Mouse (Mus musculus) intestine, postnatal 0 days (tissue): ENCODE measurements at regions not wholly inside any gene's neighbourhood (a gene's known extent, or its start where the extent isn't known, plus 50 kb on each side); places are given as distances from the start of the nearest gene placed in this dataset.

Experiments used
- ATAC-seq: fragments of 200-750 bp; cut with Nextera tagmentation; 2 replicates; pipeline ENCODE4 v1.8.0; 2017; ENCODE audit warnings: mild to moderate bottlenecking, moderate TSS enrichment, moderate library complexity
- H3K27ac ChIP-seq: fragments of 300-500 bp; sonication (generic); 2 replicates; pipeline ENCODE4 v1.5.1; 2014; ENCODE audit warnings: mild to moderate bottlenecking, low read depth, low read length, moderate library complexity
- H3K27me3 ChIP-seq: fragments of 300-500 bp; sonication (generic); replicated peaks from 2 replicates; pipeline ENCODE4 v1.6.1; 2014; ENCODE audit warnings: low read length, mixed read lengths; ENCODE audit not compliant: control insufficient read depth, insufficient read depth
- H3K36me3 ChIP-seq: fragments of 300-500 bp; sonication (generic); 2 replicates; pipeline ENCODE4 v1.6.1; 2014; ENCODE audit warnings: mild to moderate bottlenecking, moderate library complexity; ENCODE audit not compliant: control insufficient read depth, insufficient read depth
- H3K4me1 ChIP-seq: fragments of 300-500 bp; sonication (generic); replicated peaks from 2 replicates; pipeline ENCODE4 v1.6.1; 2014; ENCODE audit warnings: antibody characterized with exemption, low read length, mixed read lengths; ENCODE audit not compliant: control insufficient read depth, insufficient read depth
- H3K4me2 ChIP-seq: fragments of 300-500 bp; sonication (generic); replicated peaks from 2 replicates; pipeline ENCODE4 v1.6.1; 2014; ENCODE audit warnings: low read depth, mild to moderate bottlenecking, moderate library complexity
- H3K4me3 ChIP-seq: fragments of 300-500 bp; sonication (generic); 2 replicates; pipeline ENCODE4 v1.5.1; 2014; ENCODE audit warnings: low read depth, low read length
- H3K9ac ChIP-seq: fragments of 300-500 bp; sonication (generic); 2 replicates; pipeline ENCODE4 v1.6.1; 2014; ENCODE audit warnings: mild to moderate bottlenecking, low read depth, low read length
- H3K9me3 ChIP-seq: fragments of 300-500 bp; sonication (generic); 2 replicates; pipeline ENCODE4 v1.6.1; 2016; ENCODE audit warnings: mixed run types; ENCODE audit not compliant: control insufficient read depth
- CTCF ChIP-seq: sonication (generic); IDR thresholded peaks from 2 replicates; pipeline ENCODE4 v1.5.1; 2016; ENCODE audit warnings: low read depth, mild to moderate bottlenecking, control low read depth, antibody characterized with exemption, moderate library complexity
- WGBS: fragments of 180-500 bp; shearing (Covaris S2); extraction: QIAGEN DNeasy Blood & Tissue Kit; methylation state at CpG from one replicate; pipeline ENCODE4 v1.1.7; 2014; 5-methylcytosine and 5-hydroxymethylcytosine counted together

DNA sequence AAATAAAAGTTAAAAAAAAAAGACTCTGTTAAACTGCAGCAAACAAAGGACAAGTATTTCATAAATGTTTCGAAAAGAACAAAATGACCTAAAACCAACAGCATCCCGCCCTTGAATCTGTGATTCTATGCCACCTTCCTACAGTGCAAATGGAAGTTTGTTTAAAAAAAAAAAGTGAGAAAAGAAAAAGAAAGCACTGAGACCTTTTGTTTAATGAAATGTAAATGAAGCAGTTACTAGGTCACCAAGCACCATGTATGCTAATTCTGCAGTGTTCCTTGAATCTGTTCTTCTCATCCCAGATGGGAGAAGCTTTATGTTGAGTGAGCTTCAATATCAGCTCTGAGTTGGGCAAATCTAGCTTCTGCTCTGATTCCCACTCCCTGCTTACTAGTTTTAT, 64.8 kb downstream of the Dnajb9 start:
- H3K4me3 ChIP-seq: no peak overlapping the region
- no peak for TF ChIP-seq CTCF
- no peak overlapping the region for H3K4me2 ChIP-seq
- no peaks in the 10 kb centered on the region for H3K27me3 ChIP-seq
- no peak for ATAC-seq
- H3K9ac ChIP-seq: no peak overlapping the region
- no peaks in the 10 kb centered on the region for H3K36me3 ChIP-seq
- no peaks in the 10 kb centered on the region for H3K9me3 ChIP-seq
- no peak overlapping the region for H3K27ac ChIP-seq
- no peaks in the 10 kb centered on the region for H3K4me1 ChIP-seq
- 95% methylated on average over 2 of the region's 2 CpGs for WGBS

DNA sequence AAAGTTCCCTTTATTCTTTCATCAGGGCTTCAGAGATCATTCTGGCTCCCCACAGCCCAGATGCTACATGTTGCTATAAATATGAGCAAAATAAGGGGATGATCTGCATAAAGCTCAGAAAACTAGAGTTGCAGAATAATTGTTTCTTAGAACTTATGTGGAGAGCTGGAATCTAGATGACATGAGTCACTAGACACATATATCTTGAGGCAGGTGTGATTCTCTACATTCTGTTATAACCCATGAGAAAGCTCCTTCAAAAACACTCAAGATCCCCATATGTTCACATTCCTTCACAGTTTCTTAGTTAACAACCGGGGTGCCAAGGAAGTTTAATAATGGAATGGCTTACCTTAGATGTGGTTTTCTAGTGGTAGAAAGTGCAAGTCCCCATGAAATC, 71.1 kb downstream of the Dnajb9 start:
- H3K9ac ChIP-seq: no peak overlapping the region
- no peaks in the 10 kb centered on the region for H3K36me3 ChIP-seq
- no peak overlapping the region for H3K4me3 ChIP-seq
- no peak for TF ChIP-seq CTCF
- no peak overlapping the region for H3K4me2 ChIP-seq
- no peaks in the 10 kb centered on the region for H3K4me1 ChIP-seq
- 82% methylated on average over 1 of the region's 1 CpGs for WGBS
- H3K27me3 ChIP-seq: no peaks in the 10 kb centered on the region
- H3K9me3 ChIP-seq: no peaks in the 10 kb centered on the region
- no peak for ATAC-seq
- H3K27ac ChIP-seq: no peak overlapping the region

DNA sequence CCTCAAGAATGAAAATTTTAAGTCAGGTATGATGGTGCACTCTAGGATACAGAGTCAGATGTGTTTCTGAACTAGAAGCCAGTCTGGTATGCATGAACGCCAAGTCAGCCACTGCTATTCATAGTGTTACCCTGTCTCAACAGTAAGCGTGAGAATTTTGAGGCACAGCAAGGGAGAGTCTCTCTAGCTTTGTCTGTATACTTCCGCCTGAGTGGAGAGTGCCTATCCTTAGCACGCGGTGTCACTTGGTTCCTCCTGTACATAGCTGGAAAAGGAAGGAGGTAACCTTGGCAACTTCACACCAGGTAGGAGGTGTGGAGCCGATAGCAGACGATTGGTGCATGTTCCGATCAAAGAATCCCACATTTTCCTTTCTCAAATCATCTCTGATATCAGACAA, 81.3 kb downstream of the Dnajb9 start:
- Histone ChIP-seq H3K27me3 (no peaks in the 10 kb centered on the region), H3K4me1 (no peaks in the 10 kb centered on the region), H3K27ac (no peak overlapping the region), H3K9ac (no peak overlapping the region), H3K4me3 (no peak overlapping the region), H3K36me3 (no peaks in the 10 kb centered on the region), H3K9me3 (no peaks in the 10 kb centered on the region), H3K4me2 (no peak overlapping the region)
- no peak for ATAC-seq
- WGBS: 88% methylated on average over 8 of the region's 8 CpGs
- TF ChIP-seq CTCF: no peak

DNA sequence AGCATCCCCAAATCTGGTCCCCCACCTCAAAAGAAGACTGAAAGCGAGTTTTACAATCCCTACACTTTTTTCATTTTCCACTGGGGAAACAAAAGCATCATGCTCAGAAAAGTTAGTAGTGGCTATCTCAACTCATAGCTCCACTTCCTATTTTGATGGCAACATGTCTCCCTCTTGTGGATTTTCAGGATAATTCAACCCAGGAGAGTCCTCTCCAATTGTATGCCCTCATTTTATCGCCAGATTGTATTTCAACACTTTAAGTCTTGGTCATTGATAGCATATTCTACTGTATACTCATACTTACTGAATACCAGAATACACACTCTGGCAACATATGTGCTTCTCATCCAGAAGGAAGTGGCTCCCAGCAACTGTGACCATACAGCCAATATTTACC, 105.0 kb downstream of the Dnajb9 start:
- Histone ChIP-seq H3K36me3 (no peaks in the 10 kb centered on the region), H3K9ac (no peak overlapping the region), H3K27me3 (no peaks in the 10 kb centered on the region), H3K9me3 (no peaks in the 10 kb centered on the region), H3K4me2 (no peak overlapping the region), H3K4me3 (no peak overlapping the region), H3K27ac (no peak overlapping the region), H3K4me1 (no peaks in the 10 kb centered on the region)
- ATAC-seq: no peak
- WGBS: 43% methylated on average over 2 of the region's 2 CpGs
- peak; percentile 71 for TF ChIP-seq CTCF

DNA sequence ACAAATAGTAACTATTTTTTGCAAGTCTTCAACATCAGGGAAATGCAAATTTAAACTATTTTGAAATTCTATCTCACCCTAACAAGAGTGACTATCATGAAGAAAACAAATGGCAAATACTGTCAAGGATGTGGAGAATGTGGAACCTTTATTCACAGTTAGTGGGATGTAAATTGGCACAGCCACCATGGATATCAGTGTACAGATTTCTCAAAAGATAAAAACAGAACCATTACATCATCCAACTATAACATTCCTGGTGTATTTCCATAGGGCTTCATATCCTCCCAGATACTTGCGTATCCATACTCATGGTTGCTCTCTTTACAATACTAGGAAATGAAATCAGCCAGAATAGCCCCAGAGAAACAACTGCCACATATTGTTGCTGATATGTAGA, 110.9 kb downstream of the Dnajb9 start:
- no peaks in the 10 kb centered on the region for H3K36me3 ChIP-seq
- no peak overlapping the region for H3K27ac ChIP-seq
- no peaks in the 10 kb centered on the region for H3K9me3 ChIP-seq
- TF ChIP-seq CTCF: no peak
- ATAC-seq: no peak
- H3K4me2 ChIP-seq: no peak overlapping the region
- no peak overlapping the region for H3K9ac ChIP-seq
- H3K4me1 ChIP-seq: no peaks in the 10 kb centered on the region
- H3K27me3 ChIP-seq: no peaks in the 10 kb centered on the region
- no peak overlapping the region for H3K4me3 ChIP-seq
- 89% methylated on average over 1 of the region's 1 CpGs for WGBS

DNA sequence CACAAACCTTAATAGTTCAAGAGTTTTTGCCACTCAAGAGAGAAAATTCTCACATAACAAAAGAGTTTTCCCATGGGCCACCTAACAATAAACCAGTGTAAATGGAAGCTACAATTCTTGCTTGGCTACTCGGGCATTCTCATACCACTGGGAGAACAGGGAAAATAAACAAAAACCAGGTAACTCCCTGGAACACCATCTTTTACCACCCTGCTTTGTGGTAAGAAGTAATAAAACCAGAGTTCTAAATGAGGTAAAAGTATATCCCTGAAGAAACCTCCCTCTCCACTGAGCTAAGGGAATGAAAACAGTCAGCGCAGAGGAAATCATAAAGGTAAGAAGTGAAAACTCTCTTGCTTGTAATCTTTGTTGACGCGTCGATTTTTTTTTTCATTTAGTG, 138.4 kb downstream of the Dnajb9 start:
- no peaks in the 10 kb centered on the region for H3K9me3 ChIP-seq
- H3K4me3 ChIP-seq: no peak overlapping the region
- H3K27me3 ChIP-seq: no peaks in the 10 kb centered on the region
- H3K4me1 ChIP-seq: no peaks in the 10 kb centered on the region
- 84% methylated on average over 5 of the region's 5 CpGs for WGBS
- TF ChIP-seq CTCF: no peak
- H3K4me2 ChIP-seq: no peak overlapping the region
- no peaks in the 10 kb centered on the region for H3K36me3 ChIP-seq
- no peak for ATAC-seq
- H3K27ac ChIP-seq: no peak overlapping the region
- no peak overlapping the region for H3K9ac ChIP-seq

DNA sequence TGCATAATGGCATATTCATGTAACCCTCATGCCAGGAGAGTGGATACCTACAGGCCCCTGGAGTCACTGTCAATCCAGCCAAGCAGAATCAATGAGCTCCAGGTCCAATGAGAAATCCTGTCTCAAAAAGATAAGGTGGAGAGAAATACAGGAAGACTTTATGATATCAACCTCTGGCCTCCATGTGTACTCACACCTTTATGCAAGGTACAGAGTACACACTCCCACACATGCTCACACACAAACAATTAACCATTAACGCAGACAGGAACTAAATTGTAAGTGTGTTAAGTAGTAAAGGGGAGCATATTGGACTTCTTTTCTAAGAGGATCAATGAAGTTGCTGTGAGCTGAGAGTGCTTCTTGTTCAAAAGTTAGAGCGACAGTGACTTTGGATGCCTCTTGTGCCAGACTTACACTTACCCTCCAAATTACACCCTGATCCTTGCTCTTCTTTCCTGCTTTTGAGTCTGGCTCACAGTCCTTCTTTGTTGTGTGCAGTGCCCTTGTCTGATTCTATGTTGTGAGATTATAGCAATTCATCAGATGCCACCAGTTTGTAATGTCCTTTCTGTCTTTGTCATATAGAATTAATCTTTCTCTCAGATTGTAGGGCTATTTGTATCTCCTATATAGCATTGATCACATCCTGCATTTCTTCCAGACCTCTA, 153.5 kb downstream of the Dnajb9 start:
- peak; percentile 99 for ATAC-seq

More for the DNA sequence above, 153.5 kb downstream of the Dnajb9 start:
- H3K9ac ChIP-seq: no peak overlapping the region
- H3K4me1 ChIP-seq: no peaks in the 10 kb centered on the region
- no peak overlapping the region for H3K4me2 ChIP-seq
- no peak for TF ChIP-seq CTCF
- no peaks in the 10 kb centered on the region for H3K36me3 ChIP-seq
- 53% methylated on average over 2 of the region's 2 CpGs for WGBS
- H3K9me3 ChIP-seq: no peaks in the 10 kb centered on the region
- no peaks in the 10 kb centered on the region for H3K27me3 ChIP-seq
- H3K27ac ChIP-seq: no peak overlapping the region
- no peak overlapping the region for H3K4me3 ChIP-seq
